Mouse (Mus musculus) layer of hippocampus, adult 11-12 months (tissue): ENCODE results near the gene Fscb.

Source experiments
- DNase-seq: peaks from one replicate; pipeline ENCODE4 v3.0.0; 2022; ENCODE audit warnings: low spot score

Fscb gene

GRCm38 (mm10) chr12:64474590-64474989, at the start of gene Fscb:
Fscb (minus strand) TSS chr12:64474690.
- DNase-seq = no peak

- DNase-seq = no peak
Observed at GRCm38 (mm10) chr12:64516775-64517174, 42.3 kb upstream of the Fscb start.

GRCm38 (mm10) chr12:64513439-64513838, 38.9 kb upstream of the Fscb start:
- DNase-seq = no peak

- DNase-seq = no peak
Observed at GRCm38 (mm10) chr12:64497706-64498105, 23.2 kb upstream of the Fscb start.

GRCm38 (mm10) chr12:64473615-64474014, 875 bp downstream of the Fscb start:
- DNase-seq = no peak

GRCm38 (mm10) chr12:64473136-64473535, 1.4 kb downstream of the Fscb start:
- no peak for DNase-seq

- DNase-seq = no peak
Observed at GRCm38 (mm10) chr12:64455228-64455627, 19.3 kb downstream of the Fscb start.

- peak; percentile 5 for DNase-seq
Observed at GRCm38 (mm10) chr12:64449911-64450310, 24.6 kb downstream of the Fscb start.

GRCm38 (mm10) chr12:64436675-64437074, 37.8 kb downstream of the Fscb start:
- no peak for DNase-seq
